Mouse (Mus musculus) retina, postnatal 7 days (tissue): ENCODE measurements at regions not wholly inside any gene's neighbourhood (a gene's known extent, or its start where the extent isn't known, plus 50 kb on each side); places are given as distances from the start of the nearest gene placed in this dataset.

Source experiments
- DNase-seq: peaks from one replicate; pipeline ENCODE4 v3.0.0-alpha.2; 2012; ENCODE audit warnings: low read depth, low spot score

- DNase-seq: no peak
Measured at GRCm38 (mm10) chr11:112711656-112712055, 70.4 kb upstream of the Sox9 start.

- no peak for DNase-seq
Measured at GRCm38 (mm10) chr11:112718547-112718946, 63.5 kb upstream of the Sox9 start.

GRCm38 (mm10) chr11:112720652-112721051 is 61.4 kb upstream of the Sox9 start:
- DNase-seq: no peak

GRCm38 (mm10) chr11:112722936-112723335 is 59.1 kb upstream of the Sox9 start:
- no peak for DNase-seq

GRCm38 (mm10) chr11:112728154-112728952 is 53.7 kb upstream of the Sox9 start:
- peak; percentile 31 for DNase-seq
